Mouse (Mus musculus): ENCODE measurements around the gene Wfdc11. TPM values are rescaled to one million over a fixed set of nuclear protein-coding genes. Genes with fewer than 3 reads are reported as not detected.

The Wfdc11 gene
- not detected in 2 replicates for polyA plus RNA-seq (2015; fragmentation: Nextera tagmentation; extraction: Ambion mirVana)

DNA sequence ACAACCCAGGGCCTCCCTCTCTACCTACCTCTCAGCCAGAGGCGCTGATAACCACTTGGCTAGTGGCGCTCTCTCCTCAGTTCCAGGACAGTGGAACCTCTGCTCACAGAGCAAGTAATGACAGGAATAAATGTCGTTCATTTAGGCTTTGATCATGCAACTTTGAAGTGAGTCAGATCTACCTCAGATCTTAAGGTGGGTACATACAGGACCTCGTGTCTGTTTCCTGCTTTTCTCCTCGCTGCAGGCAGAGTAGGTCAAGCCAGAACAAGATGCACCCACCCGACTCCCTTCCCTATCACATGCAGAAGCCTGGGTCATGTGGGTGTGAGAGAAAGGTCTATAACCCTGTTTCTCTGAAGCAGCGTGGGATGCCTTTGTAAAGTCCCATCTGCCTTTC, at the start of gene Wfdc11:
Gene Wfdc11, minus strand, starts transcription at position 101 of the 400 bp plus-strand sequence.

GRCm38 (mm10) chr2:164715005-164715404, 41.1 kb upstream of the Wfdc11 start, which contains the start of gene Spint5:
TSS of gene Spint5 (plus strand) at chr2:164715305.

GRCm38 (mm10) chr2:164698201-164698600, 24.3 kb upstream of the Wfdc11 start, which contains the start of gene Spint4:
TSS of gene Spint4 (plus strand) at chr2:164698501.

DNA sequence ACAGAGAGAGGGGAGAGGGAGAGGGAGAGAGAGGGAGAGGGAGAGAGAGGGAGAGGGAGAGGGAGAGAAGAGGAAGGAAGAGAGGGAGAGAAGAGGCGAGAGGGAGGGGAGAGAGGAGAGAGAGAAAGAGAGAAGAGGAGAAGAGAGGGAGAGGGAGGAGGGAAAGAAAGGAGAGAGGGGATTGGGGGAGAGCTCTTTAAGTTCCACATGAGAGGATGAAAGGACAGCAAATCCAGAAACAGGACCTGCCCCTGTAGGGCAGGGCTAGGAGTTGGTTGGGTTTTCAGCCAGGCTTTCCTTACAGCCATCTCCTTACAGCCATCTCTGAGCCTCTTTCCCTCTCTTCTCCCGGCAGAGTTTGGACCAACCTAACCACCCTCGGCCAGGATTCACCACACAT, 10.9 kb upstream of the Wfdc11 start, which contains the start of gene Wfdc13:
Gene Wfdc13, plus strand, starts transcription at position 301 of the 400 bp plus-strand sequence.

DNA sequence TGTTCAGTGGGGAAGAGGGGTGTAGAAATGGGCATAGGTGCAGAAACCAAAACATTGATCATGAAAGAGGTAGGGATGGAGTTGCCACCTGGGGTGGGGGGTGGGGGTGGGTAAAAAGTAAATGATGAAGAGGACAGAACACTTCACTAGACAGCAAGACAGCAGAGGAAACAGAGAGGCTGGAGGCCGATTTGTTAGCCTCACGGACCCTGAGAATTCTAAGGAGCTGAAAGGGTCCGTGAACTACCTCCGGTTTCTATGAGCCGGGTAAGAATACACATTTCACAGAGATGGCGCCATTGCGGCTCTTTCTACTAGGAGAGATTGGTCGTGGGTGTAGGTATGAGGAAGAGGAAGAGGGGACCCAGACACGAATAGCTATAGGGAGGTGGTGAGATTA, 17.4 kb downstream of the Wfdc11 start, which contains the start of gene Wfdc9:
Gene Wfdc9, minus strand, starts transcription at position 101 of the 400 bp plus-strand sequence.

DNA sequence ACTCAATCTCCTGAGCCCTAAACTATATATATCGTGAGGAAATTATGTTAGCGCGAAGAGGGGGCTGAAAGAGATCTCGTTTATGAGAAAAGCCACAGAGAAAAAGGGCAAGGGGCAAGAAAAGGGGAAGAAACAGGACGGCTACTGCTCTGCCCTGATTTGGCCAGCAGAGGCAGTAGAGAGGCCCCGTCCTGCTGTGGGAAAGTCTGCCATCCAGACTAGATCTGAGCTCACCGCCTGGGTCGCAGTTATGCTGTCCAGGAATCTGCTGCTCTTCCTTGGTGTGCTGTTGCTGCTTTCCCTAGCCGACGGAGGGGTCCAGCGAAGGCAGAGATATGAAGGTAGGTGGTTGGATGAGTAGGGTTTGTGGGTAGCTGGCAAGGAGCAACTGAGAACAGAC, 18.0 kb downstream of the Wfdc11 start, which contains the start of gene Wfdc10:
Gene Wfdc10, plus strand, starts transcription at position 189 of the 400 bp plus-strand sequence.

DNA sequence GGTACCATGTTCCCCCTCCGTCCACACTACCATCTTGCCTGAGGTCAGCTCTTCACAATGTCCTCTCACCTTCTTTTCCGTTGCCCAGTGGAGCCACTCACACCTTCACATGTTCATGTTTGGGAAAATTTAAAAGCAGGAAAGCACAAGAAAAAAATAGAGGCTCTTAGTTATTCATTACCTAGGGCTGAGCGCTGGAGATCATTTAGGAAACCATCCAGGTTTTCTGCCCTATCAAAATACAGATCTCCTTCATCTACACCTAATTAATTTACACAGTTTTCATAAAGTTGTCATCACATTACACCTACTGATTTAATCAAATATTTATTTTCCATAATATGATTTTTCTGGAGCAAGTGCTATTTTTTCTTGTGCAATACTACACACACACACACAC, 35.2 kb downstream of the Wfdc11 start, which contains the start of gene Wfdc16:
Gene Wfdc16, minus strand, starts transcription at position 101 of the 400 bp plus-strand sequence.

GRCm38 (mm10) chr2:164613471-164613870, 60.4 kb downstream of the Wfdc11 start, which contains the start of the genes Wfdc6b and Wfdc8:
TSS of gene Wfdc6b (plus strand) at chr2:164613522.
TSS of gene Wfdc8 (minus strand) at chr2:164613626.

Other genes with a start within 250 kb of the Wfdc11 start
- 24.0 and 33.9 TPM in 2 replicates for gene Sdc4, start 230.2 kb downstream of the Wfdc11 start, polyA plus RNA-seq (2015; fragmentation: Nextera tagmentation; extraction: Ambion mirVana)
- gene Sys1, start 217.1 kb downstream of the Wfdc11 start, polyA plus RNA-seq (2015; fragmentation: Nextera tagmentation; extraction: Ambion mirVana): 50.7 and 54.5 TPM in 2 replicates
- gene Gm20458, start 213.1 kb downstream of the Wfdc11 start, polyA plus RNA-seq (2015; fragmentation: Nextera tagmentation; extraction: Ambion mirVana): 5.4 and 7.5 TPM in 2 replicates
- gene Trp53tg5, start 200.4 kb downstream of the Wfdc11 start, polyA plus RNA-seq (2015; fragmentation: Nextera tagmentation; extraction: Ambion mirVana): not detected in 2 replicates
- gene Dbndd2, start 188.0 kb downstream of the Wfdc11 start, polyA plus RNA-seq (2015; fragmentation: Nextera tagmentation; extraction: Ambion mirVana): 1.9 and 3.2 TPM in 2 replicates
- 32.0 and 38.4 TPM in 2 replicates for gene Pigt, start 176.6 kb downstream of the Wfdc11 start, polyA plus RNA-seq (2015; fragmentation: Nextera tagmentation; extraction: Ambion mirVana)
- 1.6 and 2.4 TPM in 2 replicates for gene Wfdc2, start 111.7 kb downstream of the Wfdc11 start, polyA plus RNA-seq (2015; fragmentation: Nextera tagmentation; extraction: Ambion mirVana)
- not detected in 2 replicates for gene Spint3, start 100.6 kb downstream of the Wfdc11 start, polyA plus RNA-seq (2015; fragmentation: Nextera tagmentation; extraction: Ambion mirVana)
- 0.22 and 0.31 TPM in 2 replicates for gene Wfdc6a, start 88.6 kb downstream of the Wfdc11 start, polyA plus RNA-seq (2015; fragmentation: Nextera tagmentation; extraction: Ambion mirVana)
- not detected in 2 replicates for gene Eppin, start 80.5 kb downstream of the Wfdc11 start, polyA plus RNA-seq (2015; fragmentation: Nextera tagmentation; extraction: Ambion mirVana)
- gene Wfdc6b, start 60.6 kb downstream of the Wfdc11 start, polyA plus RNA-seq (2015; fragmentation: Nextera tagmentation; extraction: Ambion mirVana): not detected in 2 replicates
- not detected in 2 replicates for gene Wfdc8, start 60.5 kb downstream of the Wfdc11 start, polyA plus RNA-seq (2015; fragmentation: Nextera tagmentation; extraction: Ambion mirVana)
- not detected in 2 replicates for gene Wfdc16, start 35.3 kb downstream of the Wfdc11 start, polyA plus RNA-seq (2015; fragmentation: Nextera tagmentation; extraction: Ambion mirVana)
- not detected in 2 replicates for gene Wfdc10, start 18.0 kb downstream of the Wfdc11 start, polyA plus RNA-seq (2015; fragmentation: Nextera tagmentation; extraction: Ambion mirVana)
- not detected in 2 replicates for gene Wfdc9, start 17.5 kb downstream of the Wfdc11 start, polyA plus RNA-seq (2015; fragmentation: Nextera tagmentation; extraction: Ambion mirVana)
- not detected in 2 replicates for gene Wfdc13, start 11.0 kb upstream of the Wfdc11 start, polyA plus RNA-seq (2015; fragmentation: Nextera tagmentation; extraction: Ambion mirVana)
- not detected in 2 replicates for gene Spint4, start 24.4 kb upstream of the Wfdc11 start, polyA plus RNA-seq (2015; fragmentation: Nextera tagmentation; extraction: Ambion mirVana)
- gene Spint5, start 41.2 kb upstream of the Wfdc11 start, polyA plus RNA-seq (2015; fragmentation: Nextera tagmentation; extraction: Ambion mirVana): not detected in 2 replicates
- gene Wfdc3, start 71.8 kb upstream of the Wfdc11 start, polyA plus RNA-seq (2015; fragmentation: Nextera tagmentation; extraction: Ambion mirVana): 1.5 and 1.9 TPM in 2 replicates
- 57.5 and 59.2 TPM in 2 replicates for gene Dnttip1, start 71.9 kb upstream of the Wfdc11 start, polyA plus RNA-seq (2015; fragmentation: Nextera tagmentation; extraction: Ambion mirVana)
- gene Ube2c, start 95.8 kb upstream of the Wfdc11 start, polyA plus RNA-seq (2015; fragmentation: Nextera tagmentation; extraction: Ambion mirVana): 603 and 708 TPM in 2 replicates
- gene Tnnc2, start 105.9 kb upstream of the Wfdc11 start, polyA plus RNA-seq (2015; fragmentation: Nextera tagmentation; extraction: Ambion mirVana): 0.84 and 1.7 TPM in 2 replicates
- 7.1 and 8.2 TPM in 2 replicates for gene Snx21, start 111.7 kb upstream of the Wfdc11 start, polyA plus RNA-seq (2015; fragmentation: Nextera tagmentation; extraction: Ambion mirVana)
- 18.3 and 21.1 TPM in 2 replicates for gene Acot8, start 130.8 kb upstream of the Wfdc11 start, polyA plus RNA-seq (2015; fragmentation: Nextera tagmentation; extraction: Ambion mirVana)
- 4.2 and 4.7 TPM in 2 replicates for gene Zswim3, start 131.0 kb upstream of the Wfdc11 start, polyA plus RNA-seq (2015; fragmentation: Nextera tagmentation; extraction: Ambion mirVana)
- gene Zswim1, start 148.6 kb upstream of the Wfdc11 start, polyA plus RNA-seq (2015; fragmentation: Nextera tagmentation; extraction: Ambion mirVana): 4.9 and 5.9 TPM in 2 replicates
- not detected in 2 replicates for gene Spata25, start 154.4 kb upstream of the Wfdc11 start, polyA plus RNA-seq (2015; fragmentation: Nextera tagmentation; extraction: Ambion mirVana)
- gene Ctsa, start 158.8 kb upstream of the Wfdc11 start, polyA plus RNA-seq (2015; fragmentation: Nextera tagmentation; extraction: Ambion mirVana): 71.3 and 90.5 TPM in 2 replicates
- 3.3 and 3.9 TPM in 2 replicates for gene Neurl2, start 159.4 kb upstream of the Wfdc11 start, polyA plus RNA-seq (2015; fragmentation: Nextera tagmentation; extraction: Ambion mirVana)
- gene Pltp, start 183.6 kb upstream of the Wfdc11 start, polyA plus RNA-seq (2015; fragmentation: Nextera tagmentation; extraction: Ambion mirVana): 8.5 and 12.7 TPM in 2 replicates
- 62.6 and 71.6 TPM in 2 replicates for gene Pcif1, start 205.2 kb upstream of the Wfdc11 start, polyA plus RNA-seq (2015; fragmentation: Nextera tagmentation; extraction: Ambion mirVana)
- gene Zfp335, start 237.7 kb upstream of the Wfdc11 start, polyA plus RNA-seq (2015; fragmentation: Nextera tagmentation; extraction: Ambion mirVana): 4.5 and 5.3 TPM in 2 replicates